ENCODE assay signal across 9 mouse cellular contexts in genomic region chrX:12791674-12792340, GRCm38 (mm10). TPM values are rescaled to one million over a fixed set of nuclear protein-coding genes. Genes with fewer than 3 reads are reported as not detected.
A peak's percentile ranks its signal among the peaks of the same experiment; 100 is the strongest.
DNase-seq lines count a peak whose midpoint lies in the region; ATAC-seq and TF ChIP-seq lines count a peak whose summit lies in the region.
"Had no signal": no experiment of that assay in that cellular context is flagged by ENCODE, and none has a peak within 500 bp of the region (broad histone marks: within the 10 kb centered on the region; RNA-seq: fewer than 3 reads in every experiment).

No protein-coding gene starts in this region.

- ATAC-seq in frontal cortex, adult (ENCODE audit: low TSS enrichment), result peak; percentile 85
- peak; percentile 79 for ATAC-seq in neural tube, embryonic 15.5 days (ENCODE audit: low FRiP score)

- H3K27me3 ChIP-seq in neural tube, embryonic 15.5 days (replicated peaks), result no peaks in the 10 kb centered on the region
- H3K27me3 ChIP-seq: limb, embryonic 13.5 days had no signal

- no peak overlapping the region for H3K9ac ChIP-seq in neural tube, embryonic 15.5 days (replicated peaks)
- H3K9ac ChIP-seq: limb, embryonic 13.5 days had no signal

- peak overlapping the region; percentile 70 for H3K27ac ChIP-seq in layer of hippocampus, adult 2 months
- peak overlapping the region; percentile 74 for H3K27ac ChIP-seq in neural tube, embryonic 15.5 days (replicated peaks)
- H3K27ac ChIP-seq: limb, embryonic 13.5 days had no signal

- 48% methylated on average over 4 of the region's 4 CpGs for WGBS in neural tube, embryonic 15.5 days

- H3K36me3 ChIP-seq in neural tube, embryonic 15.5 days, result no peaks in the 10 kb centered on the region
- H3K36me3 ChIP-seq: limb, embryonic 13.5 days had no signal

- no peak for DNase-seq in frontal cortex, postnatal 14 days (ENCODE audit: low spot score in 2 of 2)
- DNase-seq in cerebellum, postnatal 36 days, result peak; percentile 7 to 23
- DNase-seq in layer of hippocampus, adult 2 months (ENCODE audit: low spot score in 2 of 2), result peak; percentile 17 to 26
- no peak for DNase-seq in gastrocnemius, postnatal 4 days (ENCODE audit: low spot score in 2 of 2)
- no peak for DNase-seq in heart, adult 11 months
- no peak for DNase-seq in urinary bladder, adult 18-20 months (ENCODE audit: low spot score in 2 of 2)

- no peak overlapping the region for H3K4me2 ChIP-seq in neural tube, embryonic 15.5 days
- H3K4me2 ChIP-seq: limb, embryonic 13.5 days had no signal

- H3K4me3 ChIP-seq in layer of hippocampus, adult 2 months, result no peak overlapping the region
- no peak overlapping the region for H3K4me3 ChIP-seq in neural tube, embryonic 15.5 days (replicated peaks)
- H3K4me3 ChIP-seq: limb, embryonic 13.5 days had no signal

- H3K9me3 ChIP-seq in neural tube, embryonic 15.5 days (replicated peaks), result no peaks in the 10 kb centered on the region
- H3K9me3 ChIP-seq: limb, embryonic 13.5 days had no signal

- TF ChIP-seq CTCF in layer of hippocampus, adult 2 months (conservative IDR thresholded peaks at IDR 0.05), result no peak

- 0 out of 2 replicates have a peak, but pooled peaks cover 3% of the 10 kb centered on the region for H3K4me1 ChIP-seq in neural tube, embryonic 15.5 days
- H3K4me1 ChIP-seq: limb, embryonic 13.5 days had no signal

RNA-seq across cellular contexts. Expression of gene Med14, which starts 29.9 kb away (rescaled TPM):
- total RNA-seq in layer of hippocampus, adult 2 months (2021), result 10 to 100 TPM; 72.1 to 78.1 TPM
- polyA plus RNA-seq in neural tube, embryonic 15.5 days (2015; fragmentation: Nextera tagmentation; extraction: Ambion mirVana), result 11.9 and 13.2 TPM in 2 replicates
- 10 to 100 TPM; 34.6 to 37.7 TPM for total RNA-seq in gastrocnemius, postnatal 4 days (2021)

Comparison
In these comparisons a context has a peak if more than half of its experiments do, and no peak if none do; other contexts are left out.
1. DNase-seq: peak in cerebellum, postnatal 36 days (2 of 2) and layer of hippocampus, adult 2 months (2 of 2); none in frontal cortex, postnatal 14 days (0 of 2), gastrocnemius, postnatal 4 days (0 of 2), heart, adult 11 months (single experiment) and urinary bladder, adult 18-20 months (0 of 2).